Mouse (Mus musculus) neural tube, embryonic 11.5 days (tissue): Measurements from ENCODE around the gene Gimap1. TPM values are rescaled to one million over a fixed set of nuclear protein-coding genes. Genes with fewer than 3 reads are reported as not detected.

ENCODE experiments used
- ATAC-seq: fragments of 200-750 bp; cut with Nextera tagmentation; 2 replicates; pipeline ENCODE4 v1.8.0; 2017; ENCODE audit warnings: moderate number of reproducible peaks, mild to moderate bottlenecking, moderate TSS enrichment, moderate library complexity; ENCODE audit not compliant: insufficient read depth, low FRiP score, low TSS enrichment
- DNase-seq: peaks from one replicate; pipeline ENCODE4 v3.0.0-alpha.2; 2015; ENCODE audit warnings: low spot score
- H3K27ac ChIP-seq: fragments of 300-500 bp; sonication (generic); 2 replicates; pipeline ENCODE4 v1.5.1; 2014; ENCODE audit warnings: low read depth, mild to moderate bottlenecking, low read length
- H3K27me3 ChIP-seq: fragments of 300-500 bp; sonication (generic); 2 replicates; pipeline ENCODE4 v1.6.1; 2014; ENCODE audit warnings: mild to moderate bottlenecking, low read length, mixed read lengths; ENCODE audit not compliant: control insufficient read depth, insufficient read depth
- H3K36me3 ChIP-seq: fragments of 300-500 bp; sonication (generic); 2 replicates; pipeline ENCODE4 v1.6.1; 2014; ENCODE audit warnings: mild to moderate bottlenecking, low read length, moderate library complexity, mixed read lengths; ENCODE audit not compliant: control insufficient read depth, insufficient read depth
- H3K4me1 ChIP-seq: fragments of 300-500 bp; sonication (generic); 2 replicates; pipeline ENCODE4 v1.6.1; 2014; ENCODE audit warnings: low read length, mixed read lengths; ENCODE audit not compliant: control insufficient read depth, insufficient read depth
- H3K4me2 ChIP-seq: fragments of 300-500 bp; sonication (generic); 2 replicates; pipeline ENCODE4 v1.6.1; 2014; ENCODE audit warnings: low read depth, mild to moderate bottlenecking, moderate library complexity
- H3K4me3 ChIP-seq: fragments of 300-500 bp; sonication (generic); 2 replicates; pipeline ENCODE4 v1.5.1; 2014; ENCODE audit warnings: low read depth, low read length
- H3K9ac ChIP-seq: fragments of 300-500 bp; sonication (generic); 2 replicates; pipeline ENCODE4 v1.6.1; 2014; ENCODE audit warnings: mild to moderate bottlenecking, low read length
- H3K9me3 ChIP-seq: fragments of 300-500 bp; sonication (generic); 2 replicates; pipeline ENCODE4 v1.6.1; 2016; ENCODE audit warnings: low read length; ENCODE audit not compliant: control insufficient read depth
- WGBS: fragments of 180-500 bp; shearing (Covaris S2); extraction: QIAGEN DNeasy Blood & Tissue Kit; methylation state at CpG from one replicate; pipeline ENCODE4 v1.1.7; 2014; 5-methylcytosine and 5-hydroxymethylcytosine counted together
- polyA plus RNA-seq: library from polyadenylated mRNA; unstranded; fragments of >200 nt; fragmentation: Nextera tagmentation; extraction: Ambion mirVana; gene quantifications from 2 replicates; pipeline ENCODE4 v1.2.1, GENCODE M21; 2014

Gene Gimap1
- 6.4 TPM in 2 replicates for polyA plus RNA-seq

GRCm38 (mm10) chr6:48738961-48739779 is at the start of gene Gimap1:
Gene Gimap1, plus strand, starts transcription at chr6:48739054.
- Histone ChIP-seq H3K9me3 (no peaks in the 10 kb centered on the region), H3K36me3 (no peaks in the 10 kb centered on the region), H3K27me3 (peaks cover 19% of the 10 kb centered on the region), H3K27ac (no peak within 1 kb of the TSS), H3K9ac (no peak within 1 kb of the TSS), H3K4me1 (peaks cover 5% of the 10 kb centered on the region; the same call in 1 of the 2 replicates), H3K4me3 (no peak within 1 kb of the TSS), H3K4me2 (no peak within 1 kb of the TSS)
- WGBS: 85% methylated on average over 15 of the region's 15 CpGs
- ATAC-seq: no peak
- no peak for DNase-seq

DNA sequence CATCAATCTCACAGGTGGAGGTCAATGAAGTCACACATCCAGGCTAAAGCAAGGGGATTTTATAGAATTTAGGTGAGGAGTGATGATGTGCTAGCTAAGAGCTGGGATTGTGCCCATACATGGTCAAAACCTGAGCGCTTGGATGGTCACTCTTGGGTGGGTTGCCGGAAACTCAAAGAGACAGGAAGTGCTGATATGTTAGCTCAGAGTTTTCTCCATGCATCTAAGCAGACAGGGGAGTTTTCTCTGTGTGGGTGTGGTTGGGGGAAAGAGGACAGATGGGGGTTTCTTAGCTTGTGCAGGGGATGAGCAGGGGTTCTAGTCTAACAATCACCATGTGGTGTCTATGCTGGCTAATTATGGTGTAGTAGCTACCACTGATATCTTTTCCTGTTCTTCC is 49.5 kb upstream of the Gimap1 start:
- H3K4me3 ChIP-seq: no peak overlapping the region
- no peaks in the 10 kb centered on the region for H3K9me3 ChIP-seq
- no peak for DNase-seq
- no peaks in the 10 kb centered on the region for H3K36me3 ChIP-seq
- ATAC-seq: no peak
- no peaks in the 10 kb centered on the region for H3K4me1 ChIP-seq
- H3K4me2 ChIP-seq: no peak overlapping the region
- 87% methylated on average over 2 of the region's 2 CpGs for WGBS
- H3K27me3 ChIP-seq: no peaks in the 10 kb centered on the region
- no peak overlapping the region for H3K27ac ChIP-seq
- no peak overlapping the region for H3K9ac ChIP-seq

DNA sequence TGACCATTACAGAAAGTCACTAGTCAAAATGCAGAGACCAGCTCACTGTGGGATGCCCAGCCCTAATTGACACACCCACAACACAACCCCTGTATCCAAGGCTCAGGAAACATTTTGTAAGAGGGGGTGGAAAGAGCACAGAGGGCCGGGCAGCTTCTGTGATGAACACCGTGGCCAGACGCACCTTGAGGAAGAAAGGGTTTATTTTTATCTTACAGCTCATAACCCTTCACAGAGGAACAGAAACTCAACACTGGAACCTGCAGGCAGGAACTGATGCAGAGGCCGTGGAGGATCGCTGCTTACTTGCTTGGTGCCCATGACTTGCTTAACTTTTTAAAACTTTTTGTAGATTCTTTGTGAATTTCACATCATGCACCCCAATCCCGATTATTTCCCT is 45.9 kb upstream of the Gimap1 start:
- no peaks in the 10 kb centered on the region for H3K9me3 ChIP-seq
- no peak overlapping the region for H3K4me2 ChIP-seq
- H3K9ac ChIP-seq: no peak overlapping the region
- H3K27ac ChIP-seq: no peak overlapping the region
- no peak overlapping the region for H3K4me3 ChIP-seq
- H3K27me3 ChIP-seq: no peaks in the 10 kb centered on the region
- H3K36me3 ChIP-seq: no peaks in the 10 kb centered on the region
- no peaks in the 10 kb centered on the region for H3K4me1 ChIP-seq
- no peak for ATAC-seq
- WGBS: 92% methylated on average over 6 of the region's 6 CpGs
- no peak for DNase-seq

DNA sequence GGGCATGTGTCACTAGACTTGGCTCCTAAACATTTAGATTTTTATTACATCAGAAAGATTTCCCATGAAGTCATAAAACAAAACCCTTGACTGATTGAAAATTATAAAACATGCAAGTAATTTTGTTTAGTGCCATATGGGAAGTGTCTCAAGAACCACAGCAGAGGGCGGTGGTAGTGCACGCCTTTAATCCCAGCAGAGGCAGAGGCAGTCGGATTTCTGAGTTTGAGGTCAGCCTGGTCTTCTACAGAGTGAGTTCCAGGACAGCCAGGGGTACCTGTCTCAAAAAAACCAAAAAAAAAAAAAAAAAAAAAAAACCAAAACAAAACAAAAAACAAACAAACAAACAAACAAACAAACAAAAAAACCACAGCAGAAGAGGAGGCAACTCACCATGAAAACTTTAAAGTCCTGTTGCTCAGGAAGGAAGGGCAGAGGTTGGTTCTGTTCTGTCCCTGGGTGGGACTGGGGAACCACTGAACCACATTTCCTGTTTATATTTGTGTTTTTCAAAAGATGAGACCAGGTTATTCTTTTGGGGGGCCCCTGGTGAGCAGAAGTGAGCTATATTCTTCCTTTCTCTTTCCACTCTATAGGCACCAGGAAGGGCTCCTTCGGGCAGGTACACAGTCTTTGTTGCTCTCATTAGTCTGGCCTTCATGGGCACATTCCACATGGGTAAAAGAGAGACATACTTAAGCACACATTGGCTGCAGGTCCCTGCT is 41.9 kb upstream of the Gimap1 start:
- H3K9me3 ChIP-seq: no peaks in the 10 kb centered on the region
- H3K4me1 ChIP-seq: no peaks in the 10 kb centered on the region

DNA sequence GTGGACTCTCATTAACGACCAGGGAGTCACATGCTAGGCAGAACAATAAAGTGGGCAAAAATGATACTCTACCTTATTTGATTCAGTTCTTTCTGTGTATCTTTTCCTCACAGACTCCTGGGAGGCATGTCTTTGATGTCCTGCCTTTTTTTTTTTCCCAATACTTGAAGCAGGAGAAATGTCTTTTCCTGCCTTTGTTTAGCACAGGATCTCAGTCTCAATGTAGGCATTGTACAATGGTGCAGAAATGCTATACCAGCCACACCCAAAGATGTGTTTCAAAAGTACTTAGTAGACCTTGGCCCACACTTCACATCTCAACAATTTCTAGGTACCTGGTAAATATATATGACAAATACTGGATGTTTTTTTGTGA is 41.3 kb upstream of the Gimap1 start:
- Histone ChIP-seq H3K27ac (no peak overlapping the region), H3K9me3 (no peaks in the 10 kb centered on the region), H3K9ac (no peak overlapping the region), H3K4me1 (no peaks in the 10 kb centered on the region), H3K4me2 (no peak overlapping the region), H3K36me3 (no peaks in the 10 kb centered on the region), H3K27me3 (no peaks in the 10 kb centered on the region), H3K4me3 (no peak overlapping the region)
- ATAC-seq: no peak
- DNase-seq: no peak
- 70% methylated on average over 1 of the region's 1 CpGs for WGBS

More for the DNA sequence above, 41.9 kb upstream of the Gimap1 start:
- 92% methylated on average over 4 of the region's 4 CpGs for WGBS
- Histone ChIP-seq H3K4me2 (no peak overlapping the region), H3K36me3 (no peaks in the 10 kb centered on the region), H3K9ac (no peak overlapping the region), H3K27me3 (no peaks in the 10 kb centered on the region), H3K27ac (no peak overlapping the region), H3K4me3 (no peak overlapping the region)
- no peak for DNase-seq
- ATAC-seq: no peak

DNA sequence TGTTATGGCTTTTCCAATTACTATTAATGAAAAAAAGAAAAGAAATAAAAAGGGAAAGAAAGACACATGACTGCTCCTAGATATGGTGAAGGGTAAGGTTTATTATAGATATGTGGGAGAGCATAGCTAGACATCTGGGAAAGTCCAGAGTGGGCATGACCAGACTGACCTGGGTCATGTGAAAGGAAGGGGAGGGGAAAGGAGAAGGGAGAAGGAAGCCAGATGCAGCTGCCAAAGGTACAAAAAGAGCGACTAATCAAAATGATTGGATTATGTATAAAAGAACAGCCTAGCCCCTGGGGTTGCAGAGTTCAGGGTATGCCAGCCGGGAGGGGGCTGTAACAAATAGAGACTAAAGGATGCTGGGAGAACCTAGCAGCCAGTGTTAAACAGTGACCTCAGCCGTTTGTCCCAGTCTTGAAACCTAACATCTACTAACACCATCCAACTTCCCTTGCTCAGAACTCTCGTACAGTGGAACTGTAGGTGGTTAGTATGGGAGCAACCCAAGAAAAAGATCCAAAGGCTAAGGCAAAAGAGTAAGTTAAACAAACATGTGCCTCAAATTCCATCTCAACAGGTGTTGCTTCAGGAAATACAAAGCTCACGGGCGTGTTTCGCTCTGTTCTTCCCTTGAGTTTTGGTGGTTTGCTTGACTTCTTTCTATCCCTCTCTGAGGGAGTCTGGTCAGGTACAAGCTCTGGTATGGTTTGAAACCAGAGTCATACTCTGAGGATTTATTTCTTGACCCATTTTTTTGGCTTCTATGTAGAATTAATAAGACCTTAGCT is 40.6 kb upstream of the Gimap1 start:
- DNase-seq: no peak
- no peak for ATAC-seq
- H3K4me3 ChIP-seq: no peak overlapping the region
- H3K9ac ChIP-seq: no peak overlapping the region
- no peaks in the 10 kb centered on the region for H3K4me1 ChIP-seq
- no peak overlapping the region for H3K27ac ChIP-seq
- 85% methylated on average over 7 of the region's 7 CpGs for WGBS
- no peaks in the 10 kb centered on the region for H3K9me3 ChIP-seq
- H3K27me3 ChIP-seq: no peaks in the 10 kb centered on the region
- H3K36me3 ChIP-seq: no peaks in the 10 kb centered on the region
- no peak overlapping the region for H3K4me2 ChIP-seq

- Histone ChIP-seq H3K4me1 (no peaks in the 10 kb centered on the region), H3K27me3 (no peaks in the 10 kb centered on the region), H3K9me3 (no peaks in the 10 kb centered on the region), H3K36me3 (no peaks in the 10 kb centered on the region), H3K27ac (no peak overlapping the region), H3K4me2 (no peak overlapping the region), H3K9ac (no peak overlapping the region), H3K4me3 (no peak overlapping the region)
- ATAC-seq (no peak), DNase-seq (no peak)
- WGBS: 74% methylated on average over 3 of the region's 3 CpGs
These were observed 40.0 kb upstream of the Gimap1 start for GRCm38 (mm10) chr6:48698888-48699287.

DNA sequence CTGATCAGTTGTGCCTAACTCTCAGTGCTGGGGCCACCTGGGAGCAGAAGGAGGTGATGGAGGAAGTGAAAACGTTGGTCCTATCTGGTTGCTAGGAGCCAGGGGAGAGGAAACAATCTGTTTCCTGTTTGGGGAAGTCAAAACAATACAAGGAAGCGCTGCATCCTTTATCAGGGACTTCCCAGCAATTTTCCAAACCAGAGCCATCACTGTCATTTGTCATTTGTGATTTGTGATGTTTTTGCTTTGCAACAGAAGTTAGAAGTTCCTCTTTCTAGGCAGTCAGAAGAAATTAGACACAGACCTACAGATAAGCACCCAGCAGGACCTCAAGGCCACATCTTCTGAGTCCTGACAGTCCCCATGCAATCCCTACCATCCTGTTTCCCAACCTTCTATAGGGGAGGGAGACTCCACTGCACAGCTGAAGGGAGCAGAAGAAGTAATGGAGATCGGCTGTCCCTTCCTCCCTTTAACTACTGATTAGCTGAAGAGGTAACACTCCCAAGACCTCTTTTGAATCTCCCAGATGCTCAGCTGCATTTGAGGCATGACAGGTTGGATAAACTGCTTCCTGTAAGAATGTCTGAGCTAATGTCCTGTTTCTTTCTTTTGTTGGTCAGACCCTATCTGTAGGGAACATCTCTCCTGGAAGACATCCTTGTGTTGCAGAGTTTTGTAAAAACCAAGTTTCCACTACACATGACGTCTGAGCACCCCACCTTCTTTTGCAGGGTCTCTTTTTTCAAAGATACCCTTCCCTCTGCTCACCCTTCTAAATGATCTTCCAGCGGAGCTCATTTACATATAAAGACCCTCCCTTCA is 38.4 kb upstream of the Gimap1 start:
- Histone ChIP-seq H3K4me2 (no peak overlapping the region), H3K9me3 (no peaks in the 10 kb centered on the region), H3K9ac (no peak overlapping the region), H3K27me3 (no peaks in the 10 kb centered on the region), H3K27ac (no peak overlapping the region), H3K4me1 (no peaks in the 10 kb centered on the region), H3K36me3 (no peaks in the 10 kb centered on the region), H3K4me3 (no peak overlapping the region)
- DNase-seq: no peak
- WGBS: 63% methylated on average over 5 of the region's 5 CpGs
- ATAC-seq: no peak
